Mouse (Mus musculus) embryonic facial prominence, embryonic 10.5 days (tissue): ENCODE results near the gene Krtap4-16. TPM values are rescaled to one million over a fixed set of nuclear protein-coding genes. Genes with fewer than 3 reads are reported as not detected.

Experiments
- polyA plus RNA-seq: library from polyadenylated mRNA; unstranded; fragments of >200 nt; fragmentation: Nextera tagmentation; extraction: Ambion mirVana; gene quantifications from 2 replicates; pipeline ENCODE4 v1.2.1, GENCODE M21; 2016

Krtap4-16 gene
- polyA plus RNA-seq, 1 experiment from 2014 or later = not detected

Other genes starting within 250 kb of the Krtap4-16 start
- not detected in 2 replicates for gene Gm11938, start 248.3 kb downstream of the Krtap4-16 start, polyA plus RNA-seq
- not detected in 2 replicates for gene Gm11937, start 241.4 kb downstream of the Krtap4-16 start, polyA plus RNA-seq
- not detected in 2 replicates for gene Krtap2-4, start 236.8 kb downstream of the Krtap4-16 start, polyA plus RNA-seq
- not detected in 2 replicates for gene Gm11562, start 231.2 kb downstream of the Krtap4-16 start, polyA plus RNA-seq
- not detected in 2 replicates for gene Krtap4-1, start 223.4 kb downstream of the Krtap4-16 start, polyA plus RNA-seq
- gene Krtap4-2, start 216.5 kb downstream of the Krtap4-16 start, polyA plus RNA-seq = not detected in 2 replicates
- not detected in 2 replicates for gene Krtap4-7, start 207.5 kb downstream of the Krtap4-16 start, polyA plus RNA-seq
- gene Gm11555, start 201.4 kb downstream of the Krtap4-16 start, polyA plus RNA-seq = not detected in 2 replicates
- not detected in 2 replicates for gene Gm11563, start 192.6 kb downstream of the Krtap4-16 start, polyA plus RNA-seq
- not detected in 2 replicates for gene Krtap4-6, start 185.6 kb downstream of the Krtap4-16 start, polyA plus RNA-seq
- gene Gm14190, start 160.9 kb downstream of the Krtap4-16 start, polyA plus RNA-seq = not detected in 2 replicates
- gene Gm14180, start 117.3 kb downstream of the Krtap4-16 start, polyA plus RNA-seq = not detected in 2 replicates
- not detected in 2 replicates for gene Gm11595, start 78.7 kb downstream of the Krtap4-16 start, polyA plus RNA-seq
- gene Krtap4-8, start 70.9 kb downstream of the Krtap4-16 start, polyA plus RNA-seq = not detected in 2 replicates
- gene Krtap4-9, start 66.4 kb downstream of the Krtap4-16 start, polyA plus RNA-seq = not detected in 2 replicates
- gene Gm11596, start 58.1 kb downstream of the Krtap4-16 start, polyA plus RNA-seq = not detected in 2 replicates
- gene Gm11569, start 52.7 kb downstream of the Krtap4-16 start, polyA plus RNA-seq = not detected in 2 replicates
- not detected in 2 replicates for gene Gm11554, start 47.2 kb downstream of the Krtap4-16 start, polyA plus RNA-seq
- gene Krtap4-13, start 41.7 kb downstream of the Krtap4-16 start, polyA plus RNA-seq = not detected in 2 replicates
- not detected in 2 replicates for gene Gm11564, start 35.9 kb downstream of the Krtap4-16 start, polyA plus RNA-seq
- gene 2300003K06Rik, start 13.5 kb downstream of the Krtap4-16 start, polyA plus RNA-seq = not detected in 2 replicates
- not detected in 2 replicates for gene Gm11568, start 6.3 kb upstream of the Krtap4-16 start, polyA plus RNA-seq
- not detected in 2 replicates for gene Gm11559, start 12.9 kb upstream of the Krtap4-16 start, polyA plus RNA-seq
- gene Krtap9-1, start 21.8 kb upstream of the Krtap4-16 start, polyA plus RNA-seq = not detected in 2 replicates
- not detected in 2 replicates for gene Gm11567, start 27.6 kb upstream of the Krtap4-16 start, polyA plus RNA-seq
- gene Krtap31-1, start 56.3 kb upstream of the Krtap4-16 start, polyA plus RNA-seq = not detected in 2 replicates
- not detected in 2 replicates for gene Gm11565, start 63.1 kb upstream of the Krtap4-16 start, polyA plus RNA-seq
- not detected in 2 replicates for gene Krtap31-2, start 84.7 kb upstream of the Krtap4-16 start, polyA plus RNA-seq
- not detected in 2 replicates for gene Krtap9-5, start 96.9 kb upstream of the Krtap4-16 start, polyA plus RNA-seq
- gene Krtap29-1, start 127.4 kb upstream of the Krtap4-16 start, polyA plus RNA-seq = not detected in 2 replicates
- not detected in 2 replicates for gene Krtap16-1, start 135.0 kb upstream of the Krtap4-16 start, polyA plus RNA-seq
- gene Krtap17-1, start 142.4 kb upstream of the Krtap4-16 start, polyA plus RNA-seq = not detected in 2 replicates
- gene Krt33a, start 164.6 kb upstream of the Krtap4-16 start, polyA plus RNA-seq = not detected in 2 replicates
- not detected in 2 replicates for gene Krt33b, start 178.3 kb upstream of the Krtap4-16 start, polyA plus RNA-seq
- not detected in 2 replicates for gene Krt34, start 189.9 kb upstream of the Krtap4-16 start, polyA plus RNA-seq
- gene Krt31, start 198.9 kb upstream of the Krtap4-16 start, polyA plus RNA-seq = not detected in 2 replicates
- not detected in 2 replicates for gene Krt32, start 236.6 kb upstream of the Krtap4-16 start, polyA plus RNA-seq
- not detected in 2 replicates for gene Krt35, start 244.6 kb upstream of the Krtap4-16 start, polyA plus RNA-seq